Mouse (Mus musculus) brown adipose tissue, adult 24 weeks (tissue): Measurements from ENCODE around the gene Fbxo6. TPM values are rescaled to one million over a fixed set of nuclear protein-coding genes. Genes with fewer than 3 reads are reported as not detected.

Source experiments
- H3K27ac ChIP-seq: fragments of 200-500 bp; replicated peaks from 2 replicates; pipeline ENCODE4 v1.5.1; 2012; ENCODE audit warnings: low read depth, mild to moderate bottlenecking, low read length
- H3K4me1 ChIP-seq: fragments of 200-500 bp; 2 replicates; pipeline ENCODE4 v1.6.1; 2012; ENCODE audit warnings: low read length, mixed read lengths; ENCODE audit not compliant: control insufficient read depth, insufficient read depth, insufficient read length
- H3K4me3 ChIP-seq: fragments of 200-500 bp; 2 replicates; pipeline ENCODE4 v1.5.1; 2012; ENCODE audit warnings: low read depth, mild to moderate bottlenecking, low read length, moderate library complexity; ENCODE audit not compliant: insufficient read depth
- polyA plus RNA-seq: library from polyadenylated mRNA; stranded (reverse); fragments of >200 nt; gene quantifications from 2 replicates; pipeline ENCODE4 v1.2.4, GENCODE M21; 2012; ENCODE audit not compliant: missing spikeins, insufficient read depth, insufficient read length

The Fbxo6 gene
- polyA plus RNA-seq, 1 experiment = 41.9 TPM

GRCm38 (mm10) chr4:148097936-148098335 lies 54.0 kb downstream of the Fbxo6 start:
- Histone ChIP-seq H3K27ac (no peak overlapping the region), H3K4me3 (no peak overlapping the region), H3K4me1 (no peaks in the 10 kb centered on the region)

Other genes with a start within 250 kb of the Fbxo6 start
- 156 and 170 TPM in 2 replicates for gene Mfn2, start 247.4 kb downstream of the Fbxo6 start, polyA plus RNA-seq
- gene Plod1, start 215.4 kb downstream of the Fbxo6 start, polyA plus RNA-seq = 24.8 and 28.6 TPM in 2 replicates
- 18.7 and 19.7 TPM in 2 replicates for gene 2510039O18Rik, start 211.2 kb downstream of the Fbxo6 start, polyA plus RNA-seq
- gene Nppb, start 166.4 kb downstream of the Fbxo6 start, polyA plus RNA-seq = not detected in 2 replicates
- gene Nppa, start 151.4 kb downstream of the Fbxo6 start, polyA plus RNA-seq = not detected in 2 replicates
- 5.0 and 5.7 TPM in 2 replicates for gene Clcn6, start 113.3 kb downstream of the Fbxo6 start, polyA plus RNA-seq
- gene Mthfr, start 113.1 kb downstream of the Fbxo6 start, polyA plus RNA-seq = 5.7 and 6.9 TPM in 2 replicates
- gene Agtrap, start 64.1 kb downstream of the Fbxo6 start, polyA plus RNA-seq = 8.1 and 8.2 TPM in 2 replicates
- gene Mad2l2, start 21.8 kb downstream of the Fbxo6 start, polyA plus RNA-seq = 21.6 and 26.2 TPM in 2 replicates
- not detected in 2 replicates for gene Draxin, start 21.4 kb downstream of the Fbxo6 start, polyA plus RNA-seq
- 9.1 and 21.6 TPM in 2 replicates for gene Fbxo44, start 8.3 kb upstream of the Fbxo6 start, polyA plus RNA-seq
- not detected in 2 replicates for gene Fbxo2, start 8.5 kb upstream of the Fbxo6 start, polyA plus RNA-seq
- gene Disp3, start 135.8 kb upstream of the Fbxo6 start, polyA plus RNA-seq = not detected in 2 replicates